Mouse (Mus musculus) heart, postnatal 10 days (tissue): ENCODE data around the gene Cpa4. TPM values are rescaled to one million over a fixed set of nuclear protein-coding genes. Genes with fewer than 3 reads are reported as not detected.

Source experiments
- DNase-seq, 2 experiments: peaks; one replicate each; pipeline ENCODE4 v3.0.0; 2021
- intact Hi-C: fragments of 180-260 bp; cut with DNase I; formaldehyde crosslinking; loops from one replicate; pipeline ENCODE4 v1.15.1; 2025
- total RNA-seq, 2 experiments: library from RNA; stranded (reverse); gene quantifications; 2 replicates each; pipeline ENCODE4 v1.2.3; 2021

The Cpa4 gene
- total RNA-seq, 2 experiments from 2014 or later = 0.10 TPM; not detected in 1

GRCm38 (mm10) chr6:30586886-30587442 lies 18.8 kb downstream of the Cpa4 start:
- no peak for DNase-seq

DNA sequence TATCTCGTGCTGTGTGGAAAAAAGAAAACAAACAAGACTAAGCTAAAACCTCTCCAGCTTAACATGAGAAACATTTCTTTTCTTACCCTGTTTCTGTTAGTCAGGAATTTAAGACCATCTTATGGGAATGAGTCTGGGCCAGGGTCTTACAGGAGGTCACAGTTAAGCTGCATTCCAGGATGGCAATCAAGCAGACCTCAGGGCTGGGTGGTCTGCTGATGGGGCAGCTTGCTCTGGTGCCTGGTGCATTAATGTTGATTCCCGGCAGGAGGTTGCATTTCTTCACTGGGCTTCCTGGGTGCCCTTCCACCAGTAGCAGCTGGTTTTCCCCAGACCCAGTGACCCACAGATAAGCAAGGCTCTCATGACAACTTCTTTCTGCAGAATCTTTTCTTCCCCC lies 21.6 kb downstream of the Cpa4 start:
- intact Hi-C loops = no loop called here
- DNase-seq = peak in 1 of 2 experiments; percentile 10

More at GRCm38 (mm10) chr6:30586886-30587442, 18.8 kb downstream of the Cpa4 start:
- intact Hi-C loops = no loop called here

GRCm38 (mm10) chr6:30591851-30592404 lies 23.8 kb downstream of the Cpa4 start:
- DNase-seq = no peak
- intact Hi-C loops = no loop called here

DNA sequence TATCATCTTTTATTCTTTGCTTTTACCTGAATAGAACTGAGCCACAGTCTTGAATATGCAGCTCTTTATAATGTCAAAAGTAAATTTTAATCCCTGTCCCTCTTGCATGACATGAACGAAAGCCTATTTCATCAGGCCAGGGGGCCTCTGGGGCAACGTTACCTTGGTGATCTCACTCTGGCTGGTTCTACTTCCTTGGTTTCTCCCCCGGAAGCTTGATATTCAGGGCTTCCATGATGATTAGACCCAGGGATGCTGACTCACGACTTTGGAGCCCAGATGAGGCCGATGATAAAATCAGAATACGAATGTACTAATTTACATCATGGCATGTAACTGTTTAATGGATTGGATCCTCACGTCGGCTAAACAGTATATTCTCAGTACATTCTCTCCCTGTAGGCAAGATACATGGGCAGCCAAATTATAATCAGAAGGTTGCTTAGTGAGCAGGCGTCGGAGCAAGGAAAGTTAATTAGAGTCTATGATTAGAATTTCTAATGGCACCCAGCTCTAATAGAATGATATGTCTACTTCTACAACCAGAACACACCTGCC lies 24.3 kb downstream of the Cpa4 start:
- no peak for DNase-seq
- intact Hi-C loops = no loop called here

GRCm38 (mm10) chr6:30594364-30594763 lies 26.2 kb downstream of the Cpa4 start:
- DNase-seq = no peak
- intact Hi-C loops = no loop called here

DNA sequence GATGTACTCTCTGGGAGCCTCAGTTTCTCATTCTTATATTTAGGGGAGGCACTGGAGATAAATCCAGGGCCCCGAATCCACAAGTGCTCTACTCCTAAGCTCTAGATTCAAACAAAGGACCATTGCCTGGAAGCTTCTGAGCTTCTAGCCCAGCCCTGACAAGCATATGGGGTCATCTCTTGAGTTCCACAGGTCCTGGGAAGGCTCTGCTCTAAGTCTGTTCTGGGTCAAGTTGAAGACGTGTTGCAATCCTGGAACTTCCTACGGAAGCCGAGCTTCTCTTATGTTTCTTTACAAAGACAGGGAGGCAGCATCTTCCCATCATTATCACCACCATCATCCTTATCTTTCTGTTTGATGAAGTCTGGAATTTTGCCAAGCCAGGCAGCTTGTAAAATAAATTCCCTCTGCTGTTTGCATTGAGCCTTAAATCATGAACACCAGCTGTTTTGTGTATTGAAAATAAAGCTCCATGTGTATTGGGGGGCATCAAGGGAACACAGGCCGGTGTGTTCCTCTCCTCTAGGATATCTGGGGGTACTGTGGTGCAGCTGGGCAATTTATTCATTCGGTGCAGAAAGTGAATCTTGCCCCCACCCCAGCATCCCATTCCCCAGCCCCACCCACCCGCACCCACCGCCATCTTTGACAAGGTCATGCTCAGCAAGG lies 28.2 kb downstream of the Cpa4 start:
- intact Hi-C loops = no loop called here
- DNase-seq = no peak

DNA sequence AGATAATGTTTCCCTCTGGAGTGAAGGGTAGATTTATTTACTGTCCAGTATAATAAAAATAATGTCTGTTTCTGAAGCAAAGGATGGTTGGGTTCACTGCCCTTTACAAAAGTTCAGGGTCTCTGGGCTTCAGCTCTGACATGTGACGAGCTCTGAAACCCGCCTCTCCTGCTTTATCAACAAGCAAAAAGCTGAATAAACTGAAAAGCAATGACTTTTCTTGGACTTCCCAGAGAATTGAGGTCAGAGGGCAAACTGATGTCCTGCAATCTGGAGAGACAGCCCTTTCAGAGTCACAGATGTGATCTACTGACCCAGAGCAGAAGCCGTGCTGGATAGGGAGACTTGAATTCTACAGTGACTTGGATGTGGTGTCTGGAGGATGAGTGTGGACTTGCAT lies 31.9 kb downstream of the Cpa4 start:
- intact Hi-C loops = no loop called here
- no peak for DNase-seq

- intact Hi-C loops = no loop called here
- no peak for DNase-seq
These were observed 32.8 kb downstream of the Cpa4 start for GRCm38 (mm10) chr6:30600995-30601394.

- intact Hi-C loops = no loop called here
- DNase-seq = no peak
These were observed 36.2 kb downstream of the Cpa4 start for GRCm38 (mm10) chr6:30604342-30604867.

GRCm38 (mm10) chr6:30605111-30605510 lies 36.9 kb downstream of the Cpa4 start:
- intact Hi-C loops = no loop called here
- DNase-seq = no peak

DNA sequence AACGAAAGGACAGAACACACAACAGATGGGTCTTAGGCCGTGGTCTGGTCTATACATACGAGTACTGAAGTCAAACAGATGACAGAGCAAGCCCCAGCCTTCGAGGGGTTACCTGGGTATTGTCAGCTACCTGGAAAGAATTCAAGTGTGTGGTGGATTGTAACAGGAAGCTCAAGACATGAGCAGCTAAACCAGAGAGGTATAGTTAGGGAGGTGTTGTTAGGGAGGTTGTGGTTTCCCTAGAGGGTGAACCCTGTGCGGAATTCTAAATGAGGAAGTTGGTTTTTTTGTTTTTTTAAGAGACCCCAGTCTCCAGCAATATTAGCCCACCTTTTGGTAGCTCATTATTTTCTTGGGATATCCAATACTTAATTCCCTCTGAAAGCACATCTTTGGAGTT lies 37.5 kb downstream of the Cpa4 start:
- DNase-seq = no peak
- intact Hi-C loops = no loop called here

GRCm38 (mm10) chr6:30610710-30611109 lies 42.5 kb downstream of the Cpa4 start, which contains the start of gene Cpa5:
Gene Cpa5 (plus strand): TSS chr6:30611010.
- no peak for DNase-seq
- intact Hi-C loops = no loop called here

DNA sequence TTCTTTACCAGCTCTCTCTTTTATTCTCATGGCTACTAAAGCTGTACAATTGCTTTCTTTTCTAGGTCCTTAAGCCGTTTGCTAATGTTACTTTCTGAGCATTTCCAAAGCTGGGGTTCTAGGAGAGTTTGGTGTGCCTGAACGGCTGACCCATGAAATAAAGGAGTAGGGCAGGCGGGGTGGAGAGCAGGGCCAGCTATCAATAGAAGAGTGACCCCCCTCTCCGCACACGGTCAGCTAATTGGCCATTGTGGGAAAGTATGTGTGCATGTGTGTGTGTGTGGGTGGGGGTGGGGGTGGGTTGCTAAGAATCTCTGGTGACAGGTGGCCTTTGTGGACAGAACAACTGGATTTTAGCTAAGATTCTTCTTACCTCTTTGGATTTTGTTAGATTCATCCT lies 43.0 kb downstream of the Cpa4 start:
- intact Hi-C loops = no loop called here
- DNase-seq = no peak

- no peak for DNase-seq
- intact Hi-C loops = no loop called here
These were observed 46.1 kb downstream of the Cpa4 start for GRCm38 (mm10) chr6:30614251-30614650.

GRCm38 (mm10) chr6:30615741-30616140 lies 47.6 kb downstream of the Cpa4 start:
- no peak for DNase-seq
- intact Hi-C loops = no loop called here

DNA sequence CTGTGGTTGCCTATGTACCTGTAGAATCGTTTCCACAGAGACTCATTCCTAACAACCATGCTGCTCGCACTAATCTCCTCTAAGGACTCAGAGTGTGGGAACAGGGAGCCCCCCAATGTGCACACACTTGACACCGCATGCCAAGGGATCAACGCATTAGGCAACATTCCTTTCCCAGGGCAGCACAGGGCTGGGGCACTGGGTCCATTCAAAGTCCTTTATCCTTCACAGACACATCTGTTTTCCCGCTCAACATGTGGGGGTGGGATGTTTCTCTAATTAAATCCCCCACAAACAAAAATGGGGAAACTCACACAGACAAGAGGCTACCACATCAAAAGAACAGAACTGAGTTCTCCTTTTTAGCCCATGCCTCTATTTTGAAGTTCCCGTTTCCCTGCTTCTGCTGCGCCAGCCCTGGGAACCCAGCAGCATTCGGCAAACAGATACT lies 48.3 kb downstream of the Cpa4 start:
- intact Hi-C loops = no loop called here
- DNase-seq = no peak

- no peak for DNase-seq
- intact Hi-C loops = no loop called here
These were observed 49.1 kb downstream of the Cpa4 start for GRCm38 (mm10) chr6:30617020-30617958.

DNA sequence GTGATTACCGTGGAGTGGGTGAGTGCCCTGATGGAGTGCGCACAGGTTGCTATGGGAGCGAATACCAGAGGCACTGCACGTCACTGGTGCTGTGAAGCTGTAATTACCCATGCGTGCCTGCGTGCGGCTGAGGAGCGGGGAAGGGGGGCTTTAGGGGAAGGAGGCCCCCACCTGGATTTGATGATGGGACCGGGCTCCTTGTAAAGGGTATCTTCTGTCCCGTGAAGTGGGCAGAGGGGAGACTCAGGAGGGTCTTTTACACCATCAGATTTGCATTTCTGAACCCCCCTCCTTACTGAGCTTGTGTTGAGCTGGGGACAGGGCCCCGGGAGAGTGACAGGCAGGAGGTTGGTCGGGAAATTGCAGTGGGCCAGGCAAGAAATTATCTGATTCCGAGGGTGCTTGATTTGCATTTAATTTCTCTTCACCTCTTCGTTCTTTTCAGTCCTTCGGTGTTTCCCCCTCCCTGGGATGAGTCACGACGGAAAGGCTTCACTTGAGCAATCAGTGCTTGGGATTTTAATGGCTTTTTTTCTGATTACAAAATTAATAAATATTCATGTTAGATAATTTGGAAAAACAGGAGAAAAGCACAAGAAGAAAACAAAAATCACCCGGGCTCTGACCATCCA lies 49.9 kb downstream of the Cpa4 start:
- no peak for DNase-seq
- intact Hi-C loops = no loop called here

GRCm38 (mm10) chr6:30618735-30619134 lies 50.6 kb downstream of the Cpa4 start:
- intact Hi-C loops = no loop called here
- DNase-seq = no peak

DNA sequence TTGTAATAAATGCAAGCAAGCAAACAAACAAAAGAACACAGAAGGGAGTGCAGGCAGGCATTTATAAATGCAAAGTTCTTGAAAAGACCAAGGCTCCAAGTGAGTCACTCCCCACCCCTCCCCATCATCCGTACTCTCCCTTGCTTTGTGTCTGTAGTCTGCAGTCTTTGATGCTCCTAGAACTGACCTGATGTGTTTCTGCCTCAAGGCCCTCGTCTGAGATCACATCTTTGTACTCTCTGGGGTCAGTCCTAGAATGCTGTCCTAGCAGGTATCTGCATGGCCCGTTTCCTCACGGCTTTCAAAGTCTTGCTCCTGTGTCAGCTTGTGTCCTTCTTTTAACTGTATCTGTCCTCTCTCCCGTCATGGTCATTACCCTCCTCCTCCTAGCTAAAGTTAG lies 51.4 kb downstream of the Cpa4 start:
- intact Hi-C loops = no loop called here
- no peak for DNase-seq
